Mouse (Mus musculus) olfactory bulb, adult 2 months (tissue): ENCODE results near the gene Cacng4. TPM values are rescaled to one million over a fixed set of nuclear protein-coding genes. Genes with fewer than 3 reads are reported as not detected.

Experiments used
- H3K27ac ChIP-seq: fragments of 200-500 bp; 2 replicates; pipeline ENCODE4 v1.5.1; 2012; ENCODE audit warnings: low read depth, low read length; ENCODE audit not compliant: insufficient read depth
- H3K4me1 ChIP-seq: fragments of 200-500 bp; 2 replicates; pipeline ENCODE4 v1.6.1; 2012; ENCODE audit warnings: low read length; ENCODE audit not compliant: control insufficient read depth, insufficient read depth
- H3K4me3 ChIP-seq: fragments of 200-500 bp; 2 replicates; pipeline ENCODE4 v1.5.1; 2012; ENCODE audit warnings: mild to moderate bottlenecking, low read depth, low read length, moderate library complexity; ENCODE audit not compliant: insufficient read depth
- CTCF ChIP-seq: fragments of 200-500 bp; IDR thresholded peaks from 2 replicates; pipeline ENCODE4 v1.5.1; 2012; ENCODE audit warnings: low read depth, mild to moderate bottlenecking, low read length, moderate library complexity; ENCODE audit not compliant: insufficient read depth
- POLR2A ChIP-seq: fragments of 200-500 bp; IDR thresholded peaks from 2 replicates; pipeline ENCODE4 v1.6.1; 2012; ENCODE audit warnings: mild to moderate bottlenecking, low read depth, low read length, moderate library complexity; ENCODE audit not compliant: insufficient read depth
- WGBS: fragments of 180-500 bp; shearing (Covaris S2); methylation state at CpG from one replicate; pipeline ENCODE4 v1.1.7; 2018; 5-methylcytosine and 5-hydroxymethylcytosine counted together
- polyA plus RNA-seq: library from polyadenylated mRNA; stranded (reverse); fragments of >200 nt; gene quantifications from 2 replicates; pipeline ENCODE4 v1.2.4, GENCODE M21; 2012; ENCODE audit warnings: low replicate concordance; ENCODE audit not compliant: missing spikeins, insufficient read depth, insufficient read length

Gene Cacng4
- polyA plus RNA-seq, 1 experiment, result not detected

- H3K27ac ChIP-seq, result no peak overlapping the region
- H3K4me1 ChIP-seq, result peaks cover 16% of the 10 kb centered on the region
- no peak overlapping the region for H3K4me3 ChIP-seq
- TF ChIP-seq CTCF (no peak), POLR2A (no peak)
- WGBS, result 41% methylated on average over 20 of the region's 20 CpGs
These were observed 86.3 kb downstream of the Cacng4 start for GRCm38 (mm10) chr11:107707897-107708610.

- Histone ChIP-seq H3K4me3 (no peak overlapping the region), H3K27ac (no peak overlapping the region), H3K4me1 (peaks cover 11% of the 10 kb centered on the region)
- 71% methylated on average over 11 of the region's 11 CpGs for WGBS
- TF ChIP-seq CTCF (no peak), POLR2A (no peak)
These were observed 88.8 kb downstream of the Cacng4 start for GRCm38 (mm10) chr11:107705476-107706074.

GRCm38 (mm10) chr11:107705060-107705459 lies 89.3 kb downstream of the Cacng4 start:
- Histone ChIP-seq H3K4me3 (no peak overlapping the region), H3K4me1 (peaks cover 9% of the 10 kb centered on the region; the same call in 1 of the 2 replicates), H3K27ac (no peak overlapping the region)
- no peak for TF ChIP-seq POLR2A
- no peak for TF ChIP-seq CTCF
- 63% methylated on average over 6 of the region's 6 CpGs for WGBS

GRCm38 (mm10) chr11:107703272-107704134 lies 90.9 kb downstream of the Cacng4 start:
- H3K4me1 ChIP-seq, result peaks cover 9% of the 10 kb centered on the region; the same call in 1 of the 2 replicates
- no peak overlapping the region for H3K27ac ChIP-seq
- 66% methylated on average over 27 of the region's 27 CpGs for WGBS
- no peak overlapping the region for H3K4me3 ChIP-seq
- TF ChIP-seq POLR2A (no peak), CTCF (no peak)

- WGBS, result 88% methylated on average over 4 of the region's 4 CpGs
- TF ChIP-seq POLR2A (no peak), CTCF (no peak)
- Histone ChIP-seq H3K4me1 (peaks cover 3% of the 10 kb centered on the region; the same call in 1 of the 2 replicates), H3K4me3 (no peak overlapping the region), H3K27ac (no peak overlapping the region)
These were observed 94.4 kb downstream of the Cacng4 start for GRCm38 (mm10) chr11:107699967-107700366.

- Histone ChIP-seq H3K4me3 (no peak overlapping the region), H3K27ac (no peak overlapping the region), H3K4me1 (no peaks in the 10 kb centered on the region)
- TF ChIP-seq CTCF (no peak), POLR2A (no peak)
- WGBS, result 85% methylated on average over 6 of the region's 6 CpGs
These were observed 101.0 kb downstream of the Cacng4 start for GRCm38 (mm10) chr11:107693338-107693737.

- 70% methylated on average over 8 of the region's 8 CpGs for WGBS
- Histone ChIP-seq H3K4me3 (no peak overlapping the region), H3K27ac (no peak overlapping the region), H3K4me1 (no peaks in the 10 kb centered on the region)
- TF ChIP-seq POLR2A, result no peak
- no peak for TF ChIP-seq CTCF
These were observed 102.8 kb downstream of the Cacng4 start for GRCm38 (mm10) chr11:107691569-107691968.

GRCm38 (mm10) chr11:107688480-107688879 lies 105.9 kb downstream of the Cacng4 start:
- no peak overlapping the region for H3K27ac ChIP-seq
- H3K4me3 ChIP-seq, result no peak overlapping the region
- TF ChIP-seq CTCF (no peak), POLR2A (no peak)
- peaks cover 5% of the 10 kb centered on the region for H3K4me1 ChIP-seq
- 96% methylated on average over 10 of the region's 10 CpGs for WGBS

GRCm38 (mm10) chr11:107686290-107686689 lies 108.1 kb downstream of the Cacng4 start:
- H3K4me3 ChIP-seq, result no peak overlapping the region
- TF ChIP-seq POLR2A (no peak), CTCF (no peak)
- peaks cover 10% of the 10 kb centered on the region for H3K4me1 ChIP-seq
- 92% methylated on average over 20 of the region's 20 CpGs for WGBS
- H3K27ac ChIP-seq, result no peak overlapping the region
